Mouse (Mus musculus) embryonic facial prominence, embryonic 12.5 days (tissue): ENCODE measurements around the gene Hadh. TPM values are rescaled to one million over a fixed set of nuclear protein-coding genes. Genes with fewer than 3 reads are reported as not detected.

Source experiments
- ATAC-seq: fragments of 200-750 bp; cut with Nextera tagmentation; 2 replicates; pipeline ENCODE4 v1.8.0; 2017; ENCODE audit not compliant: insufficient number of reproducible peaks, insufficient read depth, low FRiP score, low TSS enrichment
- H3K27ac ChIP-seq: fragments of 300-500 bp; sonication (generic); 2 replicates; pipeline ENCODE4 v1.5.1; 2016; ENCODE audit warnings: mild to moderate bottlenecking
- H3K27me3 ChIP-seq: fragments of 300-500 bp; sonication (generic); 2 replicates; pipeline ENCODE4 v1.6.1; 2016; ENCODE audit warnings: mild to moderate bottlenecking, moderate library complexity
- H3K36me3 ChIP-seq: fragments of 300-500 bp; sonication (generic); 2 replicates; pipeline ENCODE4 v1.6.1; 2016; ENCODE audit warnings: mild to moderate bottlenecking
- H3K4me1 ChIP-seq: fragments of 300-500 bp; sonication (generic); 2 replicates; pipeline ENCODE4 v1.6.1; 2016
- H3K4me2 ChIP-seq: fragments of 300-500 bp; sonication (generic); replicated peaks from 2 replicates; pipeline ENCODE4 v1.6.1; 2016; ENCODE audit warnings: mild to moderate bottlenecking, moderate library complexity
- H3K4me3 ChIP-seq: fragments of 300-500 bp; sonication (generic); 2 replicates; pipeline ENCODE4 v1.5.1; 2016; ENCODE audit warnings: mild to moderate bottlenecking
- H3K9ac ChIP-seq: fragments of 300-500 bp; sonication (generic); 2 replicates; pipeline ENCODE4 v1.6.1; 2016; ENCODE audit warnings: mild to moderate bottlenecking, moderate library complexity
- H3K9me3 ChIP-seq: fragments of 300-500 bp; sonication (generic); 2 replicates; pipeline ENCODE4 v1.6.1; 2016; ENCODE audit warnings: mild to moderate bottlenecking, moderate library complexity
- WGBS: fragments of 180-500 bp; shearing (Covaris S2); methylation state at CpG from one replicate; pipeline ENCODE4 v1.1.7; 2016; 5-methylcytosine and 5-hydroxymethylcytosine counted together
- polyA plus RNA-seq: library from polyadenylated mRNA; unstranded; fragments of >200 nt; fragmentation: Nextera tagmentation; extraction: Ambion mirVana; gene quantifications from 2 replicates; pipeline ENCODE4 v1.2.1, GENCODE M21; 2016

Hadh gene
- polyA plus RNA-seq, 1 experiment from 2014 or later: 98.6 TPM

DNA sequence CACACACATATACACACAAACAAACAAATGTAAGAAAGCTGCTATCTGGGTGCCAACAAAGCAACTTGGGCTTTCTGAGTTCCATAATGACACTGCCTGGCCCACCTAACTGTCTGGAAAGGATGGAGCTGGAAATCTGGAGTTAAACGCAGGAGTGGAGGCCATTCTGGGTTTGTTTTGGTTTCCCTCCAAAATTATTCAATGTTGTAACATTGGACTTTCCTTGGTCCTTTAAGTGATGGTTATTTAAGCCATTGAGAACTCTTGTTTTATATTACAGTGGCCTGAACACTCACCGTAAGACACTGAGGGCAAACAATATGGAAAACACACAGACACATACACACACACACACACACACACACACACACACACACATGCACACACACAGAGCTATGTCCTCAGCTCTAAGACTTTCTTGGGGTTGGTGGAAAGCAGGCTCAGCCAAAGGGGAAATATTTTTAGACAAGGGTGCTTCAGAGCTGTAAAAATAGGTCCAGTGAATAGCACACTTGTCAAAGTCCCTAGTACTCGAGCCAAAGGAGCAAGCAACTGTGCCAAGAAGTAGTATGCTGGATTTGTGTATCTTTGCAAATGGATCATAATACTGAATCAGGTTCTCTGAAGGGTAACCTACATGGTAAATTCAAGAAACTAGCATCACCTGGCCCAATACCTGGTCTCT, 5.4 kb downstream of the Hadh start:
- no peaks in the 10 kb centered on the region for H3K9me3 ChIP-seq
- no peak overlapping the region for H3K9ac ChIP-seq
- H3K27me3 ChIP-seq: no peaks in the 10 kb centered on the region
- no peak overlapping the region for H3K4me2 ChIP-seq
- ATAC-seq: no peak
- peaks cover 17% of the 10 kb centered on the region for H3K4me1 ChIP-seq
- H3K4me3 ChIP-seq: no peak overlapping the region
- WGBS: 85% methylated on average over 3 of the region's 3 CpGs
- H3K36me3 ChIP-seq: peaks cover 18% of the 10 kb centered on the region
- no peak overlapping the region for H3K27ac ChIP-seq

DNA sequence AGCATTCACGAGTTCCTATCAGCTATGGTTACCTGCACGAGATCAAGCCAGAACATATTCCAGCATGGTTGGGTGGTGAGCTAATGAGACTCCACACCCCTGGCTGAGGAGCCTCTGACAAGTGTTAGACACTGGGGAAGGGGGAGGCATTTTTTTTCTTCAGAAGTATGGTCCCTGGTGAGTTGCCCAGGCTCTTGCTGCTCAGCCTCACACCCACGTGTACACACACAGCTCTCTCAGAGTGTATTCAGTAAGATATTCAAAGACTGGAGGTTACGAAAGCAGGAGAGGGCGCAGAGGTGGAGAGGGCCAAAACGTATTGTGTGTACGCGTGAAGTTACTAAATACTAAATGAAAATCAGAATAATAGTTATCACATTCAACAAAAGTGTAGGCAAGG, 6.4 kb downstream of the Hadh start:
- Histone ChIP-seq H3K27me3 (no peaks in the 10 kb centered on the region), H3K4me3 (no peak overlapping the region), H3K4me2 (no peak overlapping the region), H3K4me1 (peaks cover 9% of the 10 kb centered on the region), H3K9ac (no peak overlapping the region), H3K9me3 (0 out of 2 replicates have a peak, but pooled peaks cover 6% of the 10 kb centered on the region), H3K27ac (no peak overlapping the region), H3K36me3 (peaks cover 26% of the 10 kb centered on the region)
- ATAC-seq: no peak
- WGBS: 93% methylated on average over 8 of the region's 8 CpGs

DNA sequence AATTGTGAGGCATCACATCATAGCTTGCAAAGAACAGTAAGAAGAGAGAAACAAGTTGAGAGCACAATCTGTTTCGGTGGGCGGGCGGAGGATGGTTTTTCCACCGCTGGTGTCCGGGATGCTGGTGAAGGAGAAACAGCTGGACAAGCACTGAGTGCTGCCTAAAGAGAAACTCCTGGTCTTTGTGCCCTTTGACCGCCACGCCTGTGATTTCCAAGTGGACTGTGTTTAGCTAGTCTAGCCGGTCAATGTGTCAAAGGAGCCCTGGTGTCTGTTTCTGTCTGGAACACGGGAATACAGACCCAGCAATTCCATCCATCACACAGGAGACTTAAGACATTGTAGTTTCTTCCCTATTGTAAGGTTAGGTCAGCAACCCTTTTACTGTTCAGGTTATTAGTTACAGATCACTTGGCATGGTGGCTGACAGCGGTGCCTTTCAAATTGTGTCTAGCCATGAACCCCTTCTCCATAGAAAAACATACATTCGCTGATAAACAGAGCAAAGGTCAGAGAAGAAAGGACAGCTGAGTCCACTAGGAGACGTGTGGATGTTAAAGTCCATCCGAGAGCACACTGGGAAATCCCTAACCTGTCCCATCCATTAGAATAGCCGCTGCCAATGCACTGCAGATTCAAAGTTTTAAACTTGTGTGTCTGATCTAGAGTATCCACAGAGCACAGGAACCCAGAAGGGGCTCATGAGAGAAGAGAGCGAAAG, 8.0 kb downstream of the Hadh start:
- H3K4me3 ChIP-seq: no peak overlapping the region
- ATAC-seq: no peak
- WGBS: 79% methylated on average over 15 of the region's 15 CpGs
- no peak overlapping the region for H3K4me2 ChIP-seq
- H3K36me3 ChIP-seq: peaks cover 26% of the 10 kb centered on the region
- H3K9me3 ChIP-seq: 0 out of 2 replicates have a peak, but pooled peaks cover 6% of the 10 kb centered on the region
- H3K27ac ChIP-seq: no peak overlapping the region
- H3K4me1 ChIP-seq: no peaks in the 10 kb centered on the region
- no peaks in the 10 kb centered on the region for H3K27me3 ChIP-seq
- H3K9ac ChIP-seq: no peak overlapping the region

DNA sequence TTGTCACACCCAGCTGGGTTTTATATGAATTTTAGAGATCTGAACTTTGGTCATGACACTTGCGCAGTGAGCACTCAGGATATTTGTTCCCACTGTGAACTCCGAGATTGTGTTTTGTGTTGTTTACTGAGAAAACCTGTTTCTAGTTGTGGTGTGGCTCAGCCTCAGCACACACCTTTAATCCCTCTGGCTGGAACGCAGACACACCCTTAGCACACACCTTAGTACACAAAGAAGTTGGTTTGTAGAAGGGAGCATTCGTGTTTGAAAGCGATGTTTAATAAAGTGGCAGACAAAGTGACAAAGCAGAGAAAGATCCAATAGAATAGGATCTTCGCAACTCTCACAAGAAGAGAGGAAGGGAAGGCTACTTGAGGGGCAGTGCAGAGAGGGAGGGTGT, 11.5 kb downstream of the Hadh start:
- Histone ChIP-seq H3K9ac (no peak overlapping the region), H3K4me2 (no peak overlapping the region), H3K9me3 (0 out of 2 replicates have a peak, but pooled peaks cover 6% of the 10 kb centered on the region), H3K27ac (no peak overlapping the region), H3K4me3 (no peak overlapping the region), H3K27me3 (no peaks in the 10 kb centered on the region), H3K36me3 (peaks cover 18% of the 10 kb centered on the region), H3K4me1 (no peaks in the 10 kb centered on the region)
- 96% methylated on average over 6 of the region's 6 CpGs for WGBS
- ATAC-seq: no peak

DNA sequence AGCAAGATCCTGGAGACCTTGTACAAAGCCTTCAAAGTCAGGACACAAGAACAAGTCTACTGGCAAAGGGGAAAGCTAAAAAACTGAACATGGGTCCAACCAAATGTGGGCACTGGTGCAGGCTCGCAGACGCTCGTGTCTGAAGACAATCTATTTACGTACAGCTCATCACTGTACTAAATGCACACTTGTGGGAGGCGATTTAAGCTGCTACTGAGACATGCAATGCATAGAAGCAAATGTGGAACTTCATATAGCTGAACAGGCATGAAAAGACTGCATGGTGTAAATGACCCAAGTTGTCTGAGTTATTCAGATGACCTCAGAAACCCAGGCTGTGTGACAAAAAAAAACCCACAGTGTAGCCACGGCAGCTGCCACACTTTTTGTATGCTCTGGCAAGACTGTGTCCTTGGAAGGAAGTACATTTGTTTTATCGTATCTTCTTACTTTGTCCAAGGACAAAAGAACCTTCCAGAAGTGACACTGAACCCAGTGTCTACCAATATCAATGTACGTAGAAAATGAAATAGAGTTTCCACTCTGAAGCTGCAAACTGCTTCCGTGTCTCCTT, 12.4 kb downstream of the Hadh start:
- Histone ChIP-seq H3K4me2 (no peak overlapping the region), H3K4me3 (no peak overlapping the region), H3K9me3 (0 out of 2 replicates have a peak, but pooled peaks cover 6% of the 10 kb centered on the region), H3K27ac (no peak overlapping the region), H3K27me3 (no peaks in the 10 kb centered on the region), H3K36me3 (peaks cover 18% of the 10 kb centered on the region), H3K4me1 (no peaks in the 10 kb centered on the region), H3K9ac (no peak overlapping the region)
- 89% methylated on average over 9 of the region's 9 CpGs for WGBS
- ATAC-seq: no peak

DNA sequence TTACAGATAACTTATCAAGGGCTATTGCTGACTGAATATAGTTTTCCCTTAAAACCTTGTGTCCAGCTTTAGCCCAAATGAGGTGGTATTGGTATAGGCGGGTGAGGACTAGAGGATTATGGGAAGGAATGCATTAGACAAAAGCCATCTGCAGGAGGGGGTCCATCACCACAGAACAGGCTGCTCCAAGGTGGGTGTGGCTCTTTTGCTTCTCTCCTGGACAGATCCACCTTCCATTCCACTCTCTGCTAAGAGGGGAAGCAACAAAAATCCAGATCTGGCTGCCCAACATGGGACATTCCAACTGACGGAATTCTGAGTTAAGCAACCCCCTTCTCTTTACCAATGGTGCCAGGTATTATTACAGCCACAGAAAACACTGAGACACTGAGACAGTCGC, 13.0 kb downstream of the Hadh start:
- Histone ChIP-seq H3K36me3 (peaks cover 19% of the 10 kb centered on the region), H3K4me2 (no peak overlapping the region), H3K27me3 (no peaks in the 10 kb centered on the region), H3K4me3 (no peak overlapping the region), H3K4me1 (no peaks in the 10 kb centered on the region), H3K27ac (no peak overlapping the region), H3K9me3 (0 out of 2 replicates have a peak, but pooled peaks cover 6% of the 10 kb centered on the region), H3K9ac (no peak overlapping the region)
- WGBS: 89% methylated on average over 3 of the region's 3 CpGs
- ATAC-seq: no peak

DNA sequence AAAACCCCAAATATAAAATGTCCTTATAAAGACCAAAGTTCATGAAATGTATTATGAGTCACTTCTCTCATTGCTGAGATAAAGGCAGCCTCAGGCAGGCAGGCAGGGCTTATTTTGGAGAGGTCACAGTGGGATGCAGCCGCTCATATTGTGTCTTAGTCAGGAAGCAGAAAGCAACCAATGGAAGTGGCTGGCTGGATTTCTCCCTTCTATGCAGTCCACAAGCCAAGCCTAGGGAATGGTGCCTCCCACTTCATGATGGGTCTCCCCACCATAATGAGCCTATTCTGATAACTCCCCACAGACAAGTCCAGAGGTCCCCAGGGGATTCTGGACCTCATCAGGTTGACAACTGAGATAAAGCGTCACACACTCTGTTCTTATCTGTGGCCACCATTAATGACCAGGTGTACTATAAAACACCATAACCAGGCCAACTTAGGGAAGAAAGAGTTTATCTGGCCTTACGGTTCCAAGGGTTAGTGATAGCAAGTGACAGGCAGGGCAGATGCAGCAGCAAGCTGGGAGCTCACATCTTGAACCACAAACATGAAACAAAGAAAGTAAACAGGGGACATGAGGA, 16.4 kb downstream of the Hadh start:
- no peaks in the 10 kb centered on the region for H3K4me1 ChIP-seq
- no peak for ATAC-seq
- peaks cover 5% of the 10 kb centered on the region; the same call in 1 of the 2 replicates for H3K36me3 ChIP-seq
- no peaks in the 10 kb centered on the region for H3K27me3 ChIP-seq
- H3K9me3 ChIP-seq: no peaks in the 10 kb centered on the region
- H3K27ac ChIP-seq: no peak overlapping the region
- no peak overlapping the region for H3K4me2 ChIP-seq
- H3K4me3 ChIP-seq: no peak overlapping the region
- H3K9ac ChIP-seq: no peak overlapping the region
- 93% methylated on average over 3 of the region's 3 CpGs for WGBS

DNA sequence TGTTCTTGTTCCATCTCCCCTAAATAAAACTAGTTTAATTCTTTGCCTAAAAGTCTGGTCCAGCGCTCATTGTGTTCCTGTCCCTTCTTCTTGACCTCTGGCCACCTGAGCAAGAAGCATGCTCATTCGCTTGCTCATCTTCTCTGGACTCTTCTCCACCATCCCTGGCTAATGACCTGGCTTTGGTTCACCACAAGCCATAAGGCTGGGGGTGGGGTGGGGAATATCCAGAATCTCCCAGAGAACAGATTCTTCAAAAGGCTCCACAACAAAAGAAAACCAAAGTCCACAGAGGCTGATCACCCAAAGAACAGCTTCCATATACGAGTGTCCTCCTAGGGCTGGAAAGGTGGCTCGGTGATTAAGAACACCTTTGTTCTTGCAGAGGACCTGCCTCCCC, 16.9 kb downstream of the Hadh start:
- Histone ChIP-seq H3K27ac (no peak overlapping the region), H3K27me3 (no peaks in the 10 kb centered on the region), H3K36me3 (peaks cover 5% of the 10 kb centered on the region; the same call in 1 of the 2 replicates), H3K4me3 (no peak overlapping the region), H3K4me2 (no peak overlapping the region), H3K9me3 (no peaks in the 10 kb centered on the region), H3K4me1 (no peaks in the 10 kb centered on the region), H3K9ac (no peak overlapping the region)
- no peak for ATAC-seq
- WGBS: 97% methylated on average over 4 of the region's 4 CpGs

DNA sequence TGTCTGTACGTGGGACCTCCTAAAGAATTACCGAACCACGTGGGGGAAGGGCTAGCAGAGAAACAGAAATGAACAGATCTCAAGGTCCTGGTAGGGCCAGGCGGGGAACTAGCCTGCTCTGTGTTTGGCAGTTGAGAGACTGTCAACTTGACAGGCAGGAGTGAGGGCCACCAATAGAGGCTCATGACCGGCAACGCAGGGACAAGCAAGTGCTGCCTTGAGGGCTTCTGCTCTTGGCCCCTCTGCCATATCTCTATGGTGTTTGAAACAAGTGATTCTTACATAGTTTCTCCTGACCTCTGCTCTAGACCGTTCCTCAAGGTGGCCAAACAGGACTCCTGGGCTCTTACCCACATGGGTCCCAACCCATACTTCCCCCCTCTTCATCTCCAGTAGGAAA, 20.3 kb downstream of the Hadh start:
- Histone ChIP-seq H3K36me3 (peaks cover 28% of the 10 kb centered on the region), H3K27me3 (no peaks in the 10 kb centered on the region), H3K4me1 (no peaks in the 10 kb centered on the region), H3K4me3 (no peak overlapping the region), H3K27ac (no peak overlapping the region), H3K9me3 (no peaks in the 10 kb centered on the region), H3K4me2 (no peak overlapping the region), H3K9ac (no peak overlapping the region)
- no peak for ATAC-seq
- WGBS: 89% methylated on average over 7 of the region's 7 CpGs

DNA sequence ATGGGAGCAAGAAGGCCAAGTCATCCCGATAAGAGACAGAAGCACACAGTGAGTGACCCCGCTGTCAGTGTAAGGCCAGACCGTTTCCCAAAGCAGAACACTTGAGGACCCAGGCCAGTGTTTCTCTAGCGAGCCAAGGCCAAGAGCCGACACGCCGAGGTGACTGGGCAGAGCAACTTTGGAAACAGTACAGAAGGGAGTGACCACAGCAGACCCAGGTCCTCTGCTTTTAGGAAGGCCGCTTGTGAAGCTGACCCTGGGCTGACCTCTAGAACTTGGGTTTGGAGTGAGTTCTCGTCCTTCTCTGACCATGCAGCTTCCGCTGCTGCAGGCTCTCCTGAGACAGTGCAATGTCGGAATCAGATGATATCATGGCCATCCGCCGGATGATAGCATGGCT, 20.9 kb downstream of the Hadh start:
- Histone ChIP-seq H3K4me1 (no peaks in the 10 kb centered on the region), H3K36me3 (peaks cover 28% of the 10 kb centered on the region)
- ATAC-seq: no peak

DNA sequence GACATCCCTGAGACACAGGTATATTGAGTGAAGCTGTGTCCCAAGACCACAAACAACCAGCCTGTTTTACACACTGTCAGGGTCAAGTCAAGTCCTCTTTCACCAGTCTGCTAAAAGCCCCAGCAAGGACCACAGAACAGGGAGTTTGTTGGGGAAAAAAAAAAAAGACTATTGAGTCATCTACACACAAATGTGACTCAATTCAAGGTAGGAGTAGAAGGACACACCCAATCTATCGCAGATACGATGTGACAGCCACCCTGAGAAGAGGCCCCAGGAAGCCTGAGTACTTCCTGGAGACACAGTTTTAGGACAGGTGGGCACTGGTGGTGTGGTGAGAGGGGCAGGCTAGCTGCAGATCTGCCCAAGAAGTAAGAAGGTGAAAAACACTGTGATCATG, 21.6 kb downstream of the Hadh start:
- peaks cover 28% of the 10 kb centered on the region for H3K36me3 ChIP-seq
- 90% methylated on average over 2 of the region's 2 CpGs for WGBS
- no peak overlapping the region for H3K27ac ChIP-seq
- H3K4me2 ChIP-seq: no peak overlapping the region
- H3K9ac ChIP-seq: no peak overlapping the region
- H3K4me3 ChIP-seq: no peak overlapping the region
- no peaks in the 10 kb centered on the region for H3K4me1 ChIP-seq
- ATAC-seq: no peak
- H3K27me3 ChIP-seq: no peaks in the 10 kb centered on the region
- no peaks in the 10 kb centered on the region for H3K9me3 ChIP-seq

More for the DNA sequence above, 20.9 kb downstream of the Hadh start:
- Histone ChIP-seq H3K9me3 (no peaks in the 10 kb centered on the region), H3K4me2 (no peak overlapping the region), H3K9ac (no peak overlapping the region), H3K27me3 (no peaks in the 10 kb centered on the region), H3K4me3 (no peak overlapping the region), H3K27ac (no peak overlapping the region)
- WGBS: 87% methylated on average over 13 of the region's 13 CpGs
